Mouse (Mus musculus): ENCODE measurements around the gene Mthfd1l. TPM values are rescaled to one million over a fixed set of nuclear protein-coding genes. Genes with fewer than 3 reads are reported as not detected.

Gene Mthfd1l
- 14.6 and 15.5 TPM in 2 replicates for polyA plus RNA-seq (2011; ENCODE audit: insufficient read depth, insufficient read length, low replicate concordance, missing spikeins)

- Histone ChIP-seq H3K4me3 (replicated peaks; ENCODE audit: control insufficient read depth, low read depth, low read length) (peak within 1 kb of the TSS; percentile 86), H3K27ac (ENCODE audit: control insufficient read depth, insufficient read depth, low read depth, low read length, poor library complexity) (peak within 1 kb of the TSS; percentile 93), H3K4me1 (ENCODE audit: control insufficient read depth, insufficient read depth, low read length) (peaks cover 3% of the 10 kb centered on the region; the same call in 1 of the 2 replicates)
- under 1% methylated on average over 40 of the region's 40 CpGs for WGBS
- TF ChIP-seq POLR2A (IDR thresholded peaks at IDR 0.05; ENCODE audit: borderline replicate concordance, control insufficient read depth, low read depth, low read length) (peak; percentile 36; the same call in 1 of the 2 replicates), CTCF (IDR thresholded peaks at IDR 0.05; ENCODE audit: control insufficient read depth, insufficient read depth, low read length) (peak; percentile 71; the same call in 1 of the 2 replicates)
These were observed at the start of gene Mthfd1l for GRCm38 (mm10) chr10:3972981-3973588. TSS of gene Mthfd1l (plus strand) at chr10:3973118.

DNA sequence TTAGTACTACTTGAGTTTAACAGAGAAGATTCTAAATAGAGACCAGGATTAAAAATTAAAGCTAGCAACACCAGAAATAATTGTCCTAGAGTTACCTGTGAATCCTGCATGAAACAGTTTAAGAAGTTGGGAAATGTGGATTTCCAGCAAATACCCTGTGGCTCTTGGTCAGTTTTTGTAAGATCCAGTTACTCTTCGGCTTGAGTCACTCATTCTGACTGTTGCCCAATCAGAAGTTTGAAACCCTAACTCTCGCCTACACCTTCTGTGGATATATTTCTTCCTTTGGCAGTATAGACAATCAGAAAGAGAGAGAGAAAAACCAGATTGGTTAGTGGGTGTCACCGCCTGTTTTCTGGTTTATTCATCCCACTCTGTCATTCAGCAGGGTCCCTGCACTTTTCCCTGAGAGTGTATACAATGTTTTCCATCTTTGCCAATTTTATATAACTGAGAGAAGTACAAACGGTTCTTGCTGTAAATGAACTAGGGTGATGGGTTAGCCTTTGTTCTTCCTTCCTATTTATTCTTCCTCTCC lies 44.8 kb upstream of the Mthfd1l start:
- no peak overlapping the region for H3K27ac ChIP-seq (ENCODE audit: control insufficient read depth, insufficient read depth, low read depth, low read length, poor library complexity)
- WGBS: 64% methylated on average over 4 of the region's 4 CpGs
- TF ChIP-seq CTCF (IDR thresholded peaks at IDR 0.05; ENCODE audit: control insufficient read depth, insufficient read depth, low read length) (no peak), POLR2A (IDR thresholded peaks at IDR 0.05; ENCODE audit: borderline replicate concordance, control insufficient read depth, low read depth, low read length) (no peak)

DNA sequence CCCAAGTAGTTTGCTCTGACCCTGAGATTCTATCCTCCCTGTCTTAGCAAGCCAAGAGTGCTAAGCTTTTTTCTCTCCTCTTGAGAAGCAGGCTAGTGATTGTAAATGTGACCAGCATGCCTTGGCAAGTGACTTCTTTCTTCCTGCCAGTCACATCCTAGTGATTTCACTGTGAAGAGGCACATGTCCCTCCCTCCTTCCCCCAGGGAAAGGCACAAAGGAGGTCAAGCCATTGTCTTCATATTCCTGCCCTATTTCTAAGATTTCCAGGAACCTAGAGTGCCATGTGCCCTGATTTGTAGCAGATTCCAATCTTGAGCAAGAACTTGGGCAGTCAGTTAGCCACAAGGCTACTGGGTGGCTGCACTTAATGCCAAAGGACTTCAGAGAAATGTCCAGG lies 41.1 kb upstream of the Mthfd1l start:
- Histone ChIP-seq H3K27ac (ENCODE audit: control insufficient read depth, insufficient read depth, low read depth, low read length, poor library complexity) (no peak overlapping the region), H3K4me3 (replicated peaks; ENCODE audit: control insufficient read depth, low read depth, low read length) (no peak overlapping the region), H3K4me1 (ENCODE audit: control insufficient read depth, insufficient read depth, low read length) (no peaks in the 10 kb centered on the region)
- no peak for TF ChIP-seq POLR2A (IDR thresholded peaks at IDR 0.05; ENCODE audit: borderline replicate concordance, control insufficient read depth, low read depth, low read length)
- no peak for TF ChIP-seq CTCF (IDR thresholded peaks at IDR 0.05; ENCODE audit: control insufficient read depth, insufficient read depth, low read length)

More for the DNA sequence above, 44.8 kb upstream of the Mthfd1l start:
- Histone ChIP-seq H3K4me3 (replicated peaks; ENCODE audit: control insufficient read depth, low read depth, low read length) (no peak overlapping the region), H3K4me1 (ENCODE audit: control insufficient read depth, insufficient read depth, low read length) (no peaks in the 10 kb centered on the region)

GRCm38 (mm10) chr10:3933311-3933940 lies 39.5 kb upstream of the Mthfd1l start:
- no peak overlapping the region for H3K4me3 ChIP-seq (replicated peaks; ENCODE audit: control insufficient read depth, low read depth, low read length)
- 77% methylated on average over 12 of the region's 12 CpGs for WGBS
- TF ChIP-seq CTCF (IDR thresholded peaks at IDR 0.05; ENCODE audit: control insufficient read depth, insufficient read depth, low read length): no peak
- TF ChIP-seq POLR2A (IDR thresholded peaks at IDR 0.05; ENCODE audit: borderline replicate concordance, control insufficient read depth, low read depth, low read length): no peak
- H3K27ac ChIP-seq (ENCODE audit: control insufficient read depth, insufficient read depth, low read depth, low read length, poor library complexity): no peak overlapping the region
- no peaks in the 10 kb centered on the region; the same call in 1 of the 2 replicates for H3K4me1 ChIP-seq (ENCODE audit: control insufficient read depth, insufficient read depth, low read length)

- TF ChIP-seq CTCF (IDR thresholded peaks at IDR 0.05; ENCODE audit: control insufficient read depth, insufficient read depth, low read length): no peak
- TF ChIP-seq POLR2A (IDR thresholded peaks at IDR 0.05; ENCODE audit: borderline replicate concordance, control insufficient read depth, low read depth, low read length): no peak
- Histone ChIP-seq H3K27ac (ENCODE audit: control insufficient read depth, insufficient read depth, low read depth, low read length, poor library complexity) (no peak overlapping the region), H3K4me3 (replicated peaks; ENCODE audit: control insufficient read depth, low read depth, low read length) (no peak overlapping the region), H3K4me1 (ENCODE audit: control insufficient read depth, insufficient read depth, low read length) (no peaks in the 10 kb centered on the region; the same call in 1 of the 2 replicates)
These were observed 36.1 kb upstream of the Mthfd1l start for GRCm38 (mm10) chr10:3936864-3937263.

DNA sequence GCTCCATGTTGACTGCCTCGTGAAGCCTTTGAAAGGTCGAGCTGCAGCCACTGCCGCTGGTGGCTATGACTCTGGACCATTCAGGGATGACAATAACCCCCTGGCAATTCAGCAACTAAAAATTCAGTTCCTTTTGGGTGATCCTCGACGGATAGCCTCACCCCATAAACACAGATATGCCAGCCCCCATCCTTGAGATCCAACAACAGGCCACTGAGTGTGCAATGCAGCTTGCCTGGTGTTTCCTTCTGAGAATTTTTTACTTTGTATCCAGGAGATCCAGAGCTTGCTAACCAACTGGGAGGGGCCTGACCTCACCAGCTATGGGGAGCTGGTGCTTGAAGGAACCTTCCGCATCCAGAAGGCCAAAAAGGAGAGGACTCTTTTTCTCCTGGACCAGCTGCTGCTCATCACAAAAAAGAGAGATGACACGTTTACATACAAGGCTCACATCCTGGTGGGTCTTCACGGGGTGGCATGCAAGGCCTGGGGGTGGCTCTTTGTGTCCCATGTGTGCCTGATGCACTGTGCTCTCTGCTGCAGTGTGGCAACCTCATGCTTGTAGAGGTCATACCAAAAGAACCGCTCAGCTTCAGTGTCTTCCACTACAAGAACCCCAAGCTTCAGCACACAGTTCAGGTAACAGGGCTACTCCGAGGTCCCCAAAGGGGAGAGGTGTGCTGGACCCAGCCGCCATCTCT lies 32.9 kb upstream of the Mthfd1l start:
- TF ChIP-seq CTCF (IDR thresholded peaks at IDR 0.05; ENCODE audit: control insufficient read depth, insufficient read depth, low read length) (no peak), POLR2A (IDR thresholded peaks at IDR 0.05; ENCODE audit: borderline replicate concordance, control insufficient read depth, low read depth, low read length) (no peak)
- Histone ChIP-seq H3K4me1 (ENCODE audit: control insufficient read depth, insufficient read depth, low read length) (no peaks in the 10 kb centered on the region; the same call in 1 of the 2 replicates), H3K4me3 (replicated peaks; ENCODE audit: control insufficient read depth, low read depth, low read length) (no peak overlapping the region), H3K27ac (ENCODE audit: control insufficient read depth, insufficient read depth, low read depth, low read length, poor library complexity) (no peak overlapping the region)
- WGBS: 84% methylated on average over 11 of the region's 11 CpGs

GRCm38 (mm10) chr10:3940596-3940975 lies 32.3 kb upstream of the Mthfd1l start:
- WGBS: 85% methylated on average over 6 of the region's 6 CpGs
- no peak for TF ChIP-seq POLR2A (IDR thresholded peaks at IDR 0.05; ENCODE audit: borderline replicate concordance, control insufficient read depth, low read depth, low read length)
- no peak for TF ChIP-seq CTCF (IDR thresholded peaks at IDR 0.05; ENCODE audit: control insufficient read depth, insufficient read depth, low read length)
- Histone ChIP-seq H3K4me1 (ENCODE audit: control insufficient read depth, insufficient read depth, low read length) (no peaks in the 10 kb centered on the region; the same call in 1 of the 2 replicates), H3K27ac (ENCODE audit: control insufficient read depth, insufficient read depth, low read depth, low read length, poor library complexity) (no peak overlapping the region), H3K4me3 (replicated peaks; ENCODE audit: control insufficient read depth, low read depth, low read length) (no peak overlapping the region)
